Mouse (Mus musculus): ENCODE results near the gene Fam216b.

- no peak for TF ChIP-seq POLR2A (IDR thresholded peaks at IDR 0.05; ENCODE audit: insufficient read length, low read depth)
- no peak for TF ChIP-seq TCF12 (IDR thresholded peaks at IDR 0.05; ENCODE audit: insufficient read depth, poor library complexity, severe bottlenecking)
- no peak for TF ChIP-seq MYOD1 (IDR thresholded peaks at IDR 0.05; ENCODE audit: control insufficient read depth in 1 of 3, insufficient read length in 2 of 3, low read depth in 2 of 3)
- TF ChIP-seq POLR2AphosphoS2 (IDR thresholded peaks at IDR 0.05; ENCODE audit: insufficient read length, low read depth), result no peak
- TF ChIP-seq MYOG (IDR thresholded peaks at IDR 0.05; ENCODE audit: control insufficient read depth in 1 of 3, insufficient read depth in 1 of 3, insufficient read length in 2 of 3, low read depth in 2 of 3), result no peak
- TF ChIP-seq CEBPB (IDR thresholded peaks at IDR 0.05; ENCODE audit: insufficient read depth, poor library complexity, severe bottlenecking), result no peak
- TF ChIP-seq E2F4 (IDR thresholded peaks at IDR 0.05; ENCODE audit: insufficient read depth), result no peak
- TF ChIP-seq USF1 (IDR thresholded peaks at IDR 0.05; ENCODE audit: low read depth), result no peak
Observed at GRCm38 (mm10) chr14:78048258-78048657, 40.5 kb downstream of the Fam216b start.

All from myocyte (in vitro differentiated cells).